Mouse (Mus musculus) large intestine, adult 2 months (tissue): Measurements from ENCODE around the gene Carnmt1. TPM values are rescaled to one million over a fixed set of nuclear protein-coding genes. Genes with fewer than 3 reads are reported as not detected.

ENCODE experiments used
- DNase-seq: peaks from one replicate; pipeline ENCODE4 v3.0.0-alpha.2; 2012; ENCODE audit warnings: low read depth, low spot score
- WGBS: fragments of 180-500 bp; shearing (Covaris S2); methylation state at CpG from one replicate; pipeline ENCODE4 v1.1.7; 2018; 5-methylcytosine and 5-hydroxymethylcytosine counted together
- polyA plus RNA-seq: library from polyadenylated mRNA; depleted of rRNA; stranded (reverse); fragments of >200 nt; gene quantifications from 2 replicates; pipeline ENCODE4 v1.2.3, GENCODE M21; 2012

Gene Carnmt1
- polyA plus RNA-seq, 1 experiment, result 3.8 TPM

- 86% methylated on average over 6 of the region's 6 CpGs for WGBS
- no peak for DNase-seq
Observed at GRCm38 (mm10) chr19:18650473-18650872, 20.1 kb upstream of the Carnmt1 start.

- no peak for DNase-seq
- 59% methylated on average over 4 of the region's 4 CpGs for WGBS
Observed at GRCm38 (mm10) chr19:18652592-18652991, 18.0 kb upstream of the Carnmt1 start.

- DNase-seq, result no peak
- 71% methylated on average over 6 of the region's 6 CpGs for WGBS
Observed at GRCm38 (mm10) chr19:18653058-18653457, 17.5 kb upstream of the Carnmt1 start.

- DNase-seq, result no peak
- WGBS, result 83% methylated on average over 8 of the region's 8 CpGs
Observed at GRCm38 (mm10) chr19:18654330-18654729, 16.2 kb upstream of the Carnmt1 start.

- 66% methylated on average over 5 of the region's 5 CpGs for WGBS
- DNase-seq, result no peak
Observed at GRCm38 (mm10) chr19:18654984-18655383, 15.6 kb upstream of the Carnmt1 start.

GRCm38 (mm10) chr19:18655999-18656398, 14.6 kb upstream of the Carnmt1 start:
- DNase-seq, result no peak
- 78% methylated on average over 7 of the region's 7 CpGs for WGBS

GRCm38 (mm10) chr19:18658473-18658872, 12.1 kb upstream of the Carnmt1 start:
- DNase-seq, result no peak

GRCm38 (mm10) chr19:18659349-18659748, 11.2 kb upstream of the Carnmt1 start:
- whole genome bisulfite sequencing, result 57% methylated on average over 1 of the region's 1 CpGs
- DNase-seq, result no peak

More at GRCm38 (mm10) chr19:18658473-18658872, 12.1 kb upstream of the Carnmt1 start:
- WGBS, result 48% methylated on average over 4 of the region's 4 CpGs

GRCm38 (mm10) chr19:18660466-18660865, 10.1 kb upstream of the Carnmt1 start:
- 84% methylated on average over 3 of the region's 3 CpGs for WGBS
- no peak for DNase-seq

GRCm38 (mm10) chr19:18661683-18662082, 8.9 kb upstream of the Carnmt1 start:
- WGBS, result 35% methylated on average over 1 of the region's 1 CpGs

GRCm38 (mm10) chr19:18663904-18664303, 6.7 kb upstream of the Carnmt1 start:
- 37% methylated on average over 2 of the region's 2 CpGs for WGBS
- no peak for DNase-seq

More at GRCm38 (mm10) chr19:18661683-18662082, 8.9 kb upstream of the Carnmt1 start:
- DNase-seq, result no peak

- WGBS, result 90% methylated on average over 7 of the region's 7 CpGs
- DNase-seq, result no peak
Observed at GRCm38 (mm10) chr19:18666966-18667365, 3.6 kb upstream of the Carnmt1 start.

GRCm38 (mm10) chr19:18669551-18669950, 1.0 kb upstream of the Carnmt1 start:
- 93% methylated on average over 7 of the region's 7 CpGs for WGBS
- DNase-seq, result no peak

GRCm38 (mm10) chr19:18671056-18671741, 635 bp downstream of the Carnmt1 start:
- WGBS, result 1% methylated on average over 60 of the region's 64 CpGs
- DNase-seq, result no peak

- 42% methylated on average over 3 of the region's 3 CpGs for WGBS
- no peak for DNase-seq
Observed at GRCm38 (mm10) chr19:18672498-18672897, 1.9 kb downstream of the Carnmt1 start.

- no peak for DNase-seq
- 77% methylated on average over 4 of the region's 4 CpGs for WGBS
Observed at GRCm38 (mm10) chr19:18673116-18673515, 2.6 kb downstream of the Carnmt1 start.

- no peak for DNase-seq
- 67% methylated on average over 4 of the region's 4 CpGs for WGBS
Observed at GRCm38 (mm10) chr19:18682142-18682541, 11.6 kb downstream of the Carnmt1 start.

GRCm38 (mm10) chr19:18687556-18687955, 17.0 kb downstream of the Carnmt1 start:
- no peak for DNase-seq
- 63% methylated on average over 3 of the region's 3 CpGs for WGBS

- no peak for DNase-seq
- WGBS, result 83% methylated on average over 3 of the region's 3 CpGs
Observed at GRCm38 (mm10) chr19:18692176-18692575, 21.6 kb downstream of the Carnmt1 start.

GRCm38 (mm10) chr19:18692768-18693167, 22.2 kb downstream of the Carnmt1 start:
- 76% methylated on average over 2 of the region's 2 CpGs for WGBS
- DNase-seq, result no peak

- WGBS, result 90% methylated on average over 3 of the region's 3 CpGs
- DNase-seq, result no peak
Observed at GRCm38 (mm10) chr19:18695116-18695515, 24.6 kb downstream of the Carnmt1 start.

- WGBS, result 75% methylated on average over 1 of the region's 1 CpGs
- no peak for DNase-seq
Observed at GRCm38 (mm10) chr19:18695552-18695951, 25.0 kb downstream of the Carnmt1 start.
